Comparison of ENCODE assay signal across 13 mouse cellular contexts in genomic region chr11:114667236-114667931, GRCm38 (mm10). TPM values are rescaled to one million over a fixed set of nuclear protein-coding genes. Genes with fewer than 3 reads are reported as not detected.
DNase-seq lines count a peak whose midpoint lies in the region; ATAC-seq and TF ChIP-seq lines count a peak whose summit lies in the region.
"Had no signal": no experiment of that assay in that cellular context is flagged by ENCODE, and none has a peak within 500 bp of the region (broad histone marks: within the 10 kb centered on the region; RNA-seq: fewer than 3 reads in every experiment).

No protein-coding gene starts in this region.

- no peak overlapping the region for H3K27ac ChIP-seq in neural tube, embryonic 12.5 days
- H3K27ac ChIP-seq in ES-E14 (ENCODE audit: insufficient read depth, low read depth, low read length, poor library complexity, severe bottlenecking) = no peak overlapping the region
- H3K27ac ChIP-seq: embryonic facial prominence, embryonic 12.5 days; forebrain, embryonic 15.5 days; heart, embryonic 15.5 days had no signal

- H3K36me3 ChIP-seq in neural tube, embryonic 12.5 days = peaks cover 23% of the 10 kb centered on the region
- H3K36me3 ChIP-seq in ES-E14 (ENCODE audit: control insufficient read depth, insufficient read depth, low read length, poor library complexity, severe bottlenecking) = peaks cover 35% of the 10 kb centered on the region

- peak; percentile 23; the same call in 1 of the 2 replicates for ATAC-seq in neural tube, embryonic 12.5 days (ENCODE audit: low FRiP score, low read depth)
- 0 out of 2 replicates have a peak, but pooled peaks have one; percentile 0 for ATAC-seq in megakaryocyte-erythroid progenitor cell, adult 5-6 weeks (replicated peaks; ENCODE audit: low FRiP score, low TSS enrichment, poor library complexity, severe bottlenecking)

- WGBS in neural tube, embryonic 12.5 days = 54% methylated on average over 17 of the region's 18 CpGs

- no peak overlapping the region for H3K9ac ChIP-seq in neural tube, embryonic 12.5 days
- no peak overlapping the region for H3K9ac ChIP-seq in ES-E14 (ENCODE audit: insufficient read depth, low read depth, low read length, poor library complexity, severe bottlenecking)
- H3K9ac ChIP-seq: embryonic facial prominence, embryonic 12.5 days; forebrain, embryonic 15.5 days; heart, embryonic 15.5 days had no signal

- no peak overlapping the region for H3K4me3 ChIP-seq in neural tube, embryonic 12.5 days
- no peak overlapping the region for H3K4me3 ChIP-seq in ES-E14 (ENCODE audit: insufficient read depth in 1 of 2, low read depth in 1 of 2, low read length in 2 of 2, poor library complexity in 1 of 2, severe bottlenecking in 1 of 2)
- H3K4me3 ChIP-seq: heart, embryonic 15.5 days had no signal

- H3K4me2 ChIP-seq in neural tube, embryonic 12.5 days (replicated peaks) = no peak overlapping the region
- H3K4me2 ChIP-seq: embryonic facial prominence, embryonic 12.5 days; forebrain, embryonic 15.5 days; heart, embryonic 15.5 days had no signal

- DNase-seq in cerebellum, adult 9-10 months = peak; percentile 36
- DNase-seq in cerebellum, postnatal 25 days = no peak
- no peak for DNase-seq in neural tube, embryonic 10.5 days (ENCODE audit: extremely low spot score, low spot score)
- no peak for DNase-seq in ES-E14 (ENCODE audit: low read depth, low spot score)
- no peak for DNase-seq in urinary bladder, postnatal 36 days (ENCODE audit: low spot score in 2 of 2)
- DNase-seq: adrenal gland, postnatal 25 days had no signal

- H3K9me3 ChIP-seq in neural tube, embryonic 12.5 days = no peaks in the 10 kb centered on the region
- H3K9me3 ChIP-seq in ES-E14 (ENCODE audit: control insufficient read depth, insufficient read depth, low read depth, low read length) = no peaks in the 10 kb centered on the region
- H3K9me3 ChIP-seq: embryonic facial prominence, embryonic 12.5 days; forebrain, embryonic 15.5 days; heart, embryonic 15.5 days; megakaryocyte, embryonic 14.5 days had no signal

- H3K27me3 ChIP-seq in neural tube, embryonic 12.5 days (replicated peaks) = no peaks in the 10 kb centered on the region
- H3K27me3 ChIP-seq: forebrain, embryonic 15.5 days; megakaryocyte, embryonic 14.5 days had no signal

- peaks cover 18% of the 10 kb centered on the region for H3K4me1 ChIP-seq in neural tube, embryonic 12.5 days
- peaks cover 0 to 12% of the 10 kb centered on the region in 2 experiments; a peak in 1 of 4 replicates for H3K4me1 ChIP-seq in ES-E14 (ENCODE audit: control insufficient read depth in 2 of 2, insufficient read depth in 2 of 2, low read length in 2 of 2, poor library complexity in 1 of 2)

- in situ Hi-C loops in ES-E14 (cut with MboI; ENCODE audit: low sequenced_read_pairs in 2 of 2, unreplicated experiment in 2 of 2) = no loop called here

TF ChIP-seq in ES-E14, 5 proteins besides CTCF, POLR2A, EP300 and RAD21:
- TF ChIP-seq ZNF384 (IDR thresholded peaks at IDR 0.05; ENCODE audit: low read depth, low read length) = peak; percentile 41; the same call in 1 of the 2 replicates
- no peak for TF ChIP-seq MAFK (IDR thresholded peaks at IDR 0.05; ENCODE audit: insufficient read depth, low read depth, low read length)

RNA-seq across cellular contexts. Expression of gene Rpl38, which starts 0.9 kb away (rescaled TPM):
- polyA plus RNA-seq in neural tube, embryonic 12.5 days (2016; fragmentation: Nextera tagmentation; extraction: Ambion mirVana) = 855 and 903 TPM in 2 replicates
- total RNA-seq in ES-E14 (2012; rRNA removed) = 2,560 and 3,102 TPM in 2 replicates
- 2,953 and 3,549 TPM in 2 replicates for total RNA-seq in megakaryocyte-erythroid progenitor cell, adult 5-6 weeks (2014; fragmentation: Nextera tagmentation)
- 4,476 and 4,894 TPM in 2 replicates for total RNA-seq in megakaryocyte-erythroid progenitor cell, adult 5-6 weeks (2017)

RNA-seq across cellular contexts. Expression of gene Ttyh2, which starts 7.8 kb away (rescaled TPM):
- polyA plus RNA-seq in neural tube, embryonic 12.5 days (2016; fragmentation: Nextera tagmentation; extraction: Ambion mirVana) = 21.6 and 23.8 TPM in 2 replicates
- total RNA-seq in ES-E14 (2012; rRNA removed) = 16.7 and 40.0 TPM in 2 replicates
- total RNA-seq in megakaryocyte-erythroid progenitor cell, adult 5-6 weeks (2014; fragmentation: Nextera tagmentation) = 0.57 and 1.6 TPM in 2 replicates
- 1.4 TPM in 2 replicates for total RNA-seq in megakaryocyte-erythroid progenitor cell, adult 5-6 weeks (2017)

RNA-seq across cellular contexts. Expression of gene Dnaic2, which starts 59.8 kb away (rescaled TPM):
- polyA plus RNA-seq in neural tube, embryonic 12.5 days (2016; fragmentation: Nextera tagmentation; extraction: Ambion mirVana) = 3.0 and 4.2 TPM in 2 replicates
- total RNA-seq in ES-E14 (2012; rRNA removed) = 0.71 and 2.6 TPM in 2 replicates
- total RNA-seq in megakaryocyte-erythroid progenitor cell, adult 5-6 weeks (2014; fragmentation: Nextera tagmentation) = not detected in 2 replicates
- not detected in 2 replicates for total RNA-seq in megakaryocyte-erythroid progenitor cell, adult 5-6 weeks (2017)
- polyA plus RNA-seq: erythroblast, embryonic 14.5 days had no signal
